Mouse (Mus musculus) kidney, postnatal 36 days (tissue): Measurements from ENCODE around the gene Shisa7.
"Not testable (repeated sequence)": the region's sequence is repeated elsewhere in the genome, so short reads cannot be mapped to it uniquely, and the experiment has no call there.

ENCODE experiments used
- DNase-seq, 2 experiments: peaks; one replicate each; pipeline ENCODE4 v3.0.0; 2021 to 2022; ENCODE audit warnings: mixed read lengths in 2 of 2

Shisa7 gene

GRCm38 (mm10) chr7:4844917-4845309 lies 417 bp upstream of the Shisa7 start:
- DNase-seq = peak; percentile 71 to 76

GRCm38 (mm10) chr7:4843604-4844244 lies 772 bp downstream of the Shisa7 start:
- peak in 1 of 2 experiments; percentile 18 for DNase-seq

- DNase-seq = peak in 1 of 2 experiments; percentile 42
These were observed 1.8 kb downstream of the Shisa7 start for GRCm38 (mm10) chr7:4842634-4843131.

GRCm38 (mm10) chr7:4842077-4842476 lies 2.4 kb downstream of the Shisa7 start:
- DNase-seq = no peak

- no peak for DNase-seq
These were observed 6.9 kb downstream of the Shisa7 start for GRCm38 (mm10) chr7:4837639-4838038.

- DNase-seq = peak; percentile 82 to 86
These were observed 8.1 kb downstream of the Shisa7 start for GRCm38 (mm10) chr7:4836351-4836792.

- peak in 1 of 2 experiments; percentile 51 for DNase-seq
These were observed 8.7 kb downstream of the Shisa7 start for GRCm38 (mm10) chr7:4835631-4836327.

- no peak for DNase-seq
These were observed 14.0 kb downstream of the Shisa7 start for GRCm38 (mm10) chr7:4830476-4830875.

- DNase-seq = no peak
These were observed 19.1 kb downstream of the Shisa7 start for GRCm38 (mm10) chr7:4825365-4825764.

- peak in 1 of 2 experiments; percentile 36 for DNase-seq
These were observed 22.2 kb downstream of the Shisa7 start for GRCm38 (mm10) chr7:4822162-4822907.

GRCm38 (mm10) chr7:4821690-4822089 lies 22.8 kb downstream of the Shisa7 start:
- DNase-seq = no peak

GRCm38 (mm10) chr7:4820925-4821324 lies 23.6 kb downstream of the Shisa7 start:
- not testable (repeated sequence) for DNase-seq

- no peak for DNase-seq
These were observed 27.9 kb downstream of the Shisa7 start for GRCm38 (mm10) chr7:4816559-4816958.

- no peak for DNase-seq
These were observed 31.2 kb downstream of the Shisa7 start for GRCm38 (mm10) chr7:4813105-4813791.

- DNase-seq = peak; percentile 99 to 100
These were observed 32.0 kb downstream of the Shisa7 start, which contains the start of gene Ube2s for GRCm38 (mm10) chr7:4812303-4813104. Gene Ube2s, minus strand, starts transcription at chr7:4812590.

- DNase-seq = no peak
These were observed 32.6 kb downstream of the Shisa7 start for GRCm38 (mm10) chr7:4811842-4812302.

GRCm38 (mm10) chr7:4811131-4811530 lies 33.4 kb downstream of the Shisa7 start:
- DNase-seq = not testable (repeated sequence)

- peak; percentile 52 to 62 for DNase-seq
These were observed 37.8 kb downstream of the Shisa7 start for GRCm38 (mm10) chr7:4806716-4807115.

- DNase-seq = no peak
These were observed 42.2 kb downstream of the Shisa7 start for GRCm38 (mm10) chr7:4802247-4802646.

GRCm38 (mm10) chr7:4795767-4796433 lies 48.6 kb downstream of the Shisa7 start:
- DNase-seq = peak; percentile 37 to 52

- DNase-seq = no peak
These were observed 49.8 kb downstream of the Shisa7 start for GRCm38 (mm10) chr7:4794631-4795168.
